Mouse (Mus musculus) neural tube, embryonic 13.5 days (tissue): Measurements from ENCODE around the gene Zfp84. TPM values are rescaled to one million over a fixed set of nuclear protein-coding genes. Genes with fewer than 3 reads are reported as not detected.
"Not testable (repeated sequence)": the region's sequence is repeated elsewhere in the genome, so short reads cannot be mapped to it uniquely, and the experiment has no call there.

Experiments
- ATAC-seq: fragments of 200-750 bp; cut with Nextera tagmentation; 2 replicates; pipeline ENCODE4 v1.8.0; 2017; ENCODE audit warnings: low read depth, mild to moderate bottlenecking, moderate TSS enrichment, moderate library complexity
- H3K27ac ChIP-seq: fragments of 300-500 bp; sonication (generic); replicated peaks from 2 replicates; pipeline ENCODE4 v1.5.1; 2015; ENCODE audit warnings: moderate library complexity, mild to moderate bottlenecking, inconsistent platforms
- H3K27me3 ChIP-seq: fragments of 300-500 bp; sonication (generic); 2 replicates; pipeline ENCODE4 v1.6.1; 2015; ENCODE audit warnings: mild to moderate bottlenecking, inconsistent platforms
- H3K36me3 ChIP-seq: fragments of 300-500 bp; sonication (generic); 2 replicates; pipeline ENCODE4 v1.6.1; 2015; ENCODE audit warnings: mild to moderate bottlenecking, inconsistent platforms
- H3K4me1 ChIP-seq: fragments of 300-500 bp; sonication (generic); replicated peaks from 2 replicates; pipeline ENCODE4 v1.6.1; 2015; ENCODE audit warnings: inconsistent platforms
- H3K4me2 ChIP-seq: fragments of 300-500 bp; sonication (generic); 2 replicates; pipeline ENCODE4 v1.6.1; 2015; ENCODE audit warnings: inconsistent platforms, mild to moderate bottlenecking, moderate library complexity
- H3K4me3 ChIP-seq: fragments of 300-500 bp; sonication (generic); 2 replicates; pipeline ENCODE4 v1.5.1; 2015; ENCODE audit warnings: mild to moderate bottlenecking, inconsistent platforms
- H3K9ac ChIP-seq: fragments of 300-500 bp; sonication (generic); 2 replicates; pipeline ENCODE4 v1.6.1; 2015; ENCODE audit warnings: moderate library complexity, mild to moderate bottlenecking, inconsistent platforms
- H3K9me3 ChIP-seq: fragments of 300-500 bp; sonication (generic); 2 replicates; pipeline ENCODE4 v1.6.1; 2016; ENCODE audit warnings: inconsistent platforms
- WGBS: fragments of 180-500 bp; shearing (Covaris S2); methylation state at CpG from one replicate; pipeline ENCODE4 v1.1.7; 2015; 5-methylcytosine and 5-hydroxymethylcytosine counted together
- polyA plus RNA-seq: library from polyadenylated mRNA; unstranded; fragments of >200 nt; fragmentation: Nextera tagmentation; extraction: Ambion mirVana; gene quantifications from 2 replicates; pipeline ENCODE4 v1.2.1, GENCODE M21; 2015

The Zfp84 gene
- 13.3 and 17.7 TPM in 2 replicates for polyA plus RNA-seq

DNA sequence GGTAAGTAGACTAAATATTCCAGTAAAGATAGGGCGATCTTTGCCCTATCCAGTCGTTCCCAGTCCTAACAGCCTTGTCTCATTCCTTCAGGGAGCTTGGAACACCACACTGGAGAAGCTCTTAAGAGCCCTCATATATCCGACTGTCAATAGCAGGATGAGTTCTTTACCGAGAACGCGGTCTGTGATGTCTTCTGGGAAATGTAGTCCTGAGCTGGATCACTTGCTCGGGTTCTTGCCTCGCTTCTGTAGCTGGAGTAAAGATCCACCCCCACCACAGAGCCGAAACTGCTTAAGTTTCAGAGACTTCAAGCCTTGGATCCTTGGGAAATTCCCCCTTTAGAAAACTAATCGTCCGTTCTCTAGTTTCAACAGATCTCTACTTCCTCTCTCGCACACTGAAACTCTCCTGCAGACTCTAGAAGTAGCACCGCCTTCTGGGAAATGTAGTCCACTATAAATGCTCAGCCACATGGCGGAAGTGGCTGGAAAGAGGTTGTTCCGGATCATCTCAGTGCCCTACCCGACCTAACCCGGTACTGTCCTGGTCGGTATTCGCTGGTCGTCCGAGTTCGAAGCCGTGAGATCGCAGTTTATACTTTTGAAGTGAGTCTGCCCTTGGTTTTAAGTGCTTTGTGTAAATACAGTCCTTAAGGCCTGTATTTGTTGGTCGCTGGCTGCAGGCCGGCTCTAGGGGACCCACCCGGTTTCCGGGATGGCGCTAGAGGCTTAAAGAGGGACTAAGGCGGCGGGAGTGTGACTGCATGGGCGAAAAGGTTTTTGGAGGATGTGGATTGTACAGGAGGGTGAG lies at the start of gene Zfp84:
Gene Zfp84 (plus strand): TSS at position 463 of the 811 bp plus-strand sequence.
- peaks cover 14% of the 10 kb centered on the region for H3K36me3 ChIP-seq
- H3K27me3 ChIP-seq = no peaks in the 10 kb centered on the region
- H3K4me1 ChIP-seq = peaks cover 38% of the 10 kb centered on the region
- peak; percentile 94 for ATAC-seq
- H3K9me3 ChIP-seq = no peaks in the 10 kb centered on the region
- peak within 1 kb of the TSS; percentile 82 for H3K27ac ChIP-seq
- WGBS = under 1% methylated on average over 32 of the region's 32 CpGs
- H3K9ac ChIP-seq = peak within 1 kb of the TSS; percentile 83
- H3K4me2 ChIP-seq = peak within 1 kb of the TSS; percentile 77
- H3K4me3 ChIP-seq = peak within 1 kb of the TSS; percentile 76

DNA sequence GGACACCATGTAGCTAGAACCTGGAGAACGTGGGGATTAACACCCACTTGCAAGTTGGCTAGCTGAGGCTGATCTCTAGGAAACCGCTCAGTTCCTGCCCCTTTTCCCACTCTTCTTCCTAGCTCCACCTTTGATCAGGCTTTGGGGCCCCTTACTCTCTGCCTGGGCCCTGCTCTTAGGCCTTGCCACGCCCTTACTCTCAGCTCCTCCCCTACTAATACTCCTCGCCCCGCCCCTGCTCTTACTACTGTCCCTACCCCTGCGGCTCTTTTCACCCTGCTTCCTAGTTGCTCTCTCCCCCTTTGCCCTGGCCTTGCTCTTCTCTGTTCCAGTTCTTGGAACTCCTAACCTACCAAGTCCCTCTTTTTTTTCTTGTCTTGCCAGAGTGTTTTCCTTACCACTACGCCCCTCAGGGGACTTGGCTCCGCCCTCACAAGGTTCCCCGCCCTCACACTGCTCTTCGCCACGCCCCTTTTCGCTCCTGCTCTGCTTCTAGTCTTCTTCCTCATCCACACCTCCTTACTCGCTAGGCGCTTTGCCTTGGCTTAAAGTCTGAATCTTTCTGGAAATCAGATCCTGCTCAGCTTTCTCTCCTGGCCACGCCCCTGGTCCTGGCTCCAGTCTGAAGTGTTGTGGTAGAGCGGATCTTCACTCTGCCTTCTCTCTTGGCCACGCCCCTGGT lies 42.8 kb upstream of the Zfp84 start:
- not testable (repeated sequence) for H3K27me3 ChIP-seq, H3K4me1 ChIP-seq, H3K4me3 ChIP-seq, H3K9ac ChIP-seq, H3K36me3 ChIP-seq, H3K27ac ChIP-seq, ATAC-seq, H3K9me3 ChIP-seq
- WGBS = 38% methylated on average over 17 of the region's 17 CpGs
- 0 out of 2 replicates have a peak overlapping the region, but pooled peaks have one; percentile 11 for H3K4me2 ChIP-seq

DNA sequence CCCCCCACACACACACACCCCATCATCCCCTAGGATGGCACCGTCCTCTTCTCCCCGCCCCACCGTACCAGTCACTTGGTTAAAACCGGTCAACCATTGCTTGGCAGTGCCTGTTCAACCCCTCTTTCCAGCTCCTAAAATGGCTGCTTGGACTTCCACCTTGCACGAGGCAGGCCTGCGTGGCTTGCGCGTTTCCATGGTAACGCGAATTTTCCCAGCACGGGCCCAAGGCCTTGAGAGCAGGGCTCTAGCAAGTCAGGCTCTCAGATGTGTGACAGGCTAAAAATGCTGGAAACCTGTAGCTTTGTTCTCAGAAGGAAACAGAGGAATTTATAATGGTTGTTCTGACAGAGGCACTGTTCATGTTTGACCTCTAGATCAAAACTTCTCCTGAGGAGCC lies 41.5 kb upstream of the Zfp84 start, which contains the start of gene Catsperg2:
Gene Catsperg2 (minus strand): TSS at position 173 of the 400 bp plus-strand sequence.
- 0 out of 2 replicates have a peak within 1 kb of the TSS, but pooled peaks have one; percentile 11 for H3K4me2 ChIP-seq
- WGBS = 62% methylated on average over 11 of the region's 11 CpGs

DNA sequence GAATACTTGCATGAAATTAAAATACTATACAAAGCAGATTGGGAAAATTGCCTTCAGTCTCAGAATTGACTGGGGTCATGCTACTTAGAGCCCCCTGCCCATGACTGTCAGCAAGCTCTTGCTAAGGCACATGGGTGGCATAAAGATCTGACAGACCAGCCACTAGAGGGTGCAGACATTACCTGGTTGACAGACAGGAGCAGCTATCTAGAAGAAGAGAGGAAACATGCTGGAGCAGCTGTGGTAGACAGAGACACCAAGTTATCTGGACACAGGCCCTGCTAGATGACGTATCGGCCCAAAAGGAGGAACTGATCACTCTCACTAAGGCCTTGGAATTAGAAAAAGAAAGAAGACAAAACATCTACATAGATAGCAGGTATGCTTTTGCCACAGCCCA lies 40.3 kb upstream of the Zfp84 start:
- no peak for ATAC-seq
- no peak overlapping the region for H3K27ac ChIP-seq
- no peaks in the 10 kb centered on the region for H3K27me3 ChIP-seq
- no peaks in the 10 kb centered on the region for H3K36me3 ChIP-seq
- 90% methylated on average over 2 of the region's 2 CpGs for WGBS
- no peaks in the 10 kb centered on the region for H3K4me1 ChIP-seq
- no peak overlapping the region for H3K4me3 ChIP-seq
- H3K9me3 ChIP-seq = peaks cover 10% of the 10 kb centered on the region
- H3K9ac ChIP-seq = no peak overlapping the region
- H3K4me2 ChIP-seq = no peak overlapping the region

More for the DNA sequence above, 41.5 kb upstream of the Zfp84 start, which contains the start of gene Catsperg2:
- H3K27ac ChIP-seq, H3K27me3 ChIP-seq, H3K4me1 ChIP-seq, H3K9ac ChIP-seq, H3K4me3 ChIP-seq, H3K36me3 ChIP-seq, ATAC-seq, H3K9me3 ChIP-seq: not testable (repeated sequence)

DNA sequence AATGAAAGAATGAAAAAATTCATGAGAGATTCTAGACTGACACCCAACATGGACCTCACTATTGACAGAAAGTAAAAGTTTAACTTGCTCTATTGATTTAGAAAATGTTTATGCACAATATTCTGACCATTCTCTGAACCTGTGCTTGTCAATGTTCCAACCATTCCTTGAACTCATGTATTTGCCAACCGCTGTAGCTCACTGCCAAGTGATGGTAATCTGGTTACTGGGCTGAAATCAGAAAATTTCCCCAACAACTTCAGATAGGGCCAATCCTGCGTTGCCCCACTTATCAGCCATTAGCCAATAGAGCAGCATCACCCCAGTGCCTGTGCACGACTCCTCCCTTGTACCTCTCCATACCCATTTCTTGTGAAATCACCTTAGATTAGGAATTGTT lies 26.1 kb upstream of the Zfp84 start:
- no peak overlapping the region for H3K27ac ChIP-seq
- 82% methylated on average over 3 of the region's 3 CpGs for WGBS
- no peak for ATAC-seq
- H3K4me1 ChIP-seq = no peaks in the 10 kb centered on the region
- no peaks in the 10 kb centered on the region; the same call in 1 of the 2 replicates for H3K9me3 ChIP-seq
- no peak overlapping the region for H3K4me3 ChIP-seq
- no peaks in the 10 kb centered on the region for H3K27me3 ChIP-seq
- H3K4me2 ChIP-seq = no peak overlapping the region
- no peak overlapping the region for H3K9ac ChIP-seq
- H3K36me3 ChIP-seq = no peaks in the 10 kb centered on the region

DNA sequence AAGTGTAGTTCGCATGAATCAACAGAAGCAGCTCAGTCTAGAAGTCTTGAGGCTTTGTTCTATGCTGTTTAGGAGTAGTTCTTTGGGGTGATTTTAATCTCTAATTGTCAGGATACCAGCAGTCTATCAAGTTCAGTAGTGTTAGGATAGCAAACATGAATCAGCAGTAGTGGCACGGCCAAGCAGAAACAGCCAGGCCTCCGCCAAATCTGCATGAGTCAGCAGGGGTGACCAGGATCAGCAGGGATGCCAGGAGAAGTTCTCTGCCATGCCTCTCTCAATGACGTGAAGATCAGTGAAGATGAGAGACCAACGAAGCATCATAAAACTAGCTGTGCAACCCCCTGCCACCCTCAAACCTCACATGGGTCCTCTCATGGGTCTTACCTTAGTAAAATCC lies 7.9 kb upstream of the Zfp84 start:
- WGBS = 83% methylated on average over 5 of the region's 5 CpGs
- Histone ChIP-seq H3K9me3 (no peaks in the 10 kb centered on the region; the same call in 1 of the 2 replicates), H3K4me2 (no peak overlapping the region), H3K9ac (no peak overlapping the region), H3K4me1 (no peaks in the 10 kb centered on the region), H3K4me3 (no peak overlapping the region), H3K27me3 (no peaks in the 10 kb centered on the region), H3K36me3 (no peaks in the 10 kb centered on the region), H3K27ac (no peak overlapping the region)
- no peak for ATAC-seq

DNA sequence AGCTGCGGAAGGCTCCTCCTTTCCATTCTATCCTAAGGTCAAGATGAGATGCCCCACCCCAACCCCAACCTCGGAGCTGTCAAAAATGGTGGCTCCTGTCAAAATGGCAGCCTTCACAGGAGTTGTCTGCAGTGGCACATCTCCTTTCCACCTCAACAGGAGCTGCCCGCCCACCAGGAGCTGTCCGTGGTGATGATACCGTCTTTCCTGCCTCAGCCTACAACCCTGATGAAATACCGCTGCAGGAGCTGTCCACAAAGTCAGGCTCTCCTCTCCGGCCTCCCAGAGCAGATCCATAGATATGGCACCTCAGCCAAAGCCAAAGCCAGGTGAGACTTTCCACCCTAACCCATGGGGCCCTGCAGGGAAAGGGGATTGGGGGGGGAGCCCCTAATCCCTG lies 3.6 kb upstream of the Zfp84 start:
- ATAC-seq = no peak
- Histone ChIP-seq H3K4me2 (no peak overlapping the region), H3K27ac (no peak overlapping the region), H3K27me3 (no peaks in the 10 kb centered on the region), H3K4me1 (peaks cover 25% of the 10 kb centered on the region), H3K9ac (no peak overlapping the region), H3K36me3 (no peaks in the 10 kb centered on the region), H3K9me3 (no peaks in the 10 kb centered on the region), H3K4me3 (no peak overlapping the region)
- 71% methylated on average over 7 of the region's 7 CpGs for WGBS

DNA sequence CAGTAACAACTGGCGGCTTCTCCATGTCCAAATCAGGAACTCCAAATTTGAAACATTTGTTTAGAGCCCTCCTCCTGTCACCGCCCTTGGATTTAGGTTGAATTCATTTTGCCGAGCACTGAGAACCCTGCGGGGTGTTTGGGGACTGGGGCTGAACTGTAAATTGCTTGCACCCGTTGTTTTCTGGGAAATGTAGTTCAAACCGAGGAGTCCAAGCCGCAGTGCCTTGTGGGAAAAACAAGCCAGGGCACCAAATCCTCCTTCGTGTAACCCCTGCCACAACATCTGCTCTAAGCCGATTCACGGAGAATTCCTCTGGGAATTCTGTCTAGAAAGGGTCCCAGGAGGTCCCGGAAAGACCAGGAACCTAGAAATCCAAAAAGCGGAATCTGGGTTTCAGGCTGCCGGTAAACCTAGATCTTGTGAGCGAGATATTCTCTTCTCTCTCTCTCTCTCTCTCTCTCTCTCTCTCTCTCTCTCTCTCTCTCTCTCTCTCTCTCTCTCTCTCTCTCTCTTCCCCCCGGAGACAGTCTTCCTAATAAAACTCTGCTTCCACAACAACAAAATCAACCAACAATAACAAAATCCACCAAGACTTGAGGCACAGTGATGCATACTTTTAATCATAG lies 1.2 kb upstream of the Zfp84 start:
- H3K4me2 ChIP-seq = peak overlapping the region; percentile 77
- peak overlapping the region; percentile 74 for H3K9ac ChIP-seq
- WGBS = 2% methylated on average over 15 of the region's 15 CpGs
- H3K36me3 ChIP-seq = peaks cover 4% of the 10 kb centered on the region
- peak overlapping the region; percentile 76 for H3K4me3 ChIP-seq
- peak; percentile 47 for ATAC-seq
- peaks cover 38% of the 10 kb centered on the region for H3K4me1 ChIP-seq
- no peaks in the 10 kb centered on the region for H3K9me3 ChIP-seq
- H3K27me3 ChIP-seq = no peaks in the 10 kb centered on the region
- H3K27ac ChIP-seq = peak overlapping the region; percentile 82

DNA sequence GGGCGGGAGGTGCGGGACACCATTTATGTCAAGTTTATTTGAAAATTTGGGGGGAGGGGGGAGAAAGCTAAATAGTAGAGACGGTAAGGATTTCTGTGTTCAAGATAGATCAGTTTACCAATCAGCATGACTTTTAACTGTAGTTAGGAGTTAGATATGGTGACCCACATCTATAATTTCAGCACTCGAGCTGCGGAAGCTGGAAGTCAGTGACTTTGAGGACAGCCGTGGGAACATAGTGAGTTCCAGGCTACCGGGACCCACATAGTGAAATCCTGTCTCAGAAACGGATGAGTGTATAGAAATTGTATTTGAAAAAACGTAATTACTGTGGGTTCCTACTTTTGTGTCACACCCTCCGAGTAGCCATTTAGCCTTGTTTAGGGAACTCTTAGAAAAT lies 628 bp downstream of the Zfp84 start:
- H3K36me3 ChIP-seq = peaks cover 21% of the 10 kb centered on the region
- WGBS = 7% methylated on average over 10 of the region's 10 CpGs
- ATAC-seq = no peak
- peak overlapping the region; percentile 82 for H3K27ac ChIP-seq
- H3K4me2 ChIP-seq = peak overlapping the region; percentile 77
- peak overlapping the region; percentile 83 for H3K9ac ChIP-seq
- H3K4me3 ChIP-seq = peak overlapping the region; percentile 76
- no peaks in the 10 kb centered on the region for H3K27me3 ChIP-seq
- no peaks in the 10 kb centered on the region for H3K9me3 ChIP-seq
- peaks cover 38% of the 10 kb centered on the region for H3K4me1 ChIP-seq

DNA sequence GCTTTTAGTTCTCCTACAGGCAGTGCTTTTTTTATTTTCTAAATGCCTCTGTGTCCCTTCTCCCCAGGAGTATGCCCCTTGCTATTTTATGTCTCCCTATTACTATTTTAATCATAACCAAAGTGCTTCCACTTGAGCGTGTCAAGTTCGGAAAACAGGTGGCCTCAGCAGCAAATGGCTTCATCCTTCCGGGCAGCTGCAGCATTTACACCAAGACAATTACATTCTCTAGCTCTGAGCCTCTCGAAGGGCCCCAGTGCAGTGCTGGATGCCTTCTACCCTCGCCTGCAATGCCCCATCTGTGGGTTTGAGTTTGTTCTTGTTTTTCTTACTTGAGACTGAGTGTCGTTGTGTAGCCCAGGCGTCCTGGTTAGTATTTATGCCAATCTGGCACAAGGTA lies 5.2 kb downstream of the Zfp84 start:
- Histone ChIP-seq H3K9me3 (no peaks in the 10 kb centered on the region), H3K36me3 (peaks cover 65% of the 10 kb centered on the region), H3K9ac (no peak overlapping the region), H3K4me2 (no peak overlapping the region), H3K4me1 (peaks cover 22% of the 10 kb centered on the region), H3K4me3 (no peak overlapping the region), H3K27me3 (no peaks in the 10 kb centered on the region), H3K27ac (no peak overlapping the region)
- ATAC-seq = no peak
- 88% methylated on average over 7 of the region's 7 CpGs for WGBS

DNA sequence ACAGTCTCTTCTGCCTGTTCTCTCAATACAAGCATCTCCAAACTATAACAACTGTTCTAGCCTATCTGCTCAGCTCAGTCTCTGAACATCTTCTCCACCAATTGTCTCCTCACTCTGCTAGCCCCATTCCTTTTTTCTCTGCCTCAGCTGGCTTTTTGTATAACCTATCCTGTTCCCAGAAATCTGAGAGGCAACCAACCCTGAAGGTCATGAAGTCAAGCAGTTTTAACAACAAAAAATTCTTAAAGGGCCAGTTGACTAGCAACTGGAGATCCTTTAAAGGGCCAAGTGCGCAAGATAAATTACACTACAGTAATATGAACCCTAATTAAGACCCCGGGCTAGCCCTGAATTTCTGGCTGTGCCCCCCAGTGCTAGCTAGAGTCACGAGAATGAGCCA lies 6.0 kb downstream of the Zfp84 start:
- H3K4me1 ChIP-seq = peaks cover 17% of the 10 kb centered on the region
- no peak overlapping the region for H3K9ac ChIP-seq
- no peak for ATAC-seq
- no peak overlapping the region for H3K4me3 ChIP-seq
- 88% methylated on average over 3 of the region's 3 CpGs for WGBS
- no peak overlapping the region for H3K4me2 ChIP-seq
- H3K27ac ChIP-seq = no peak overlapping the region
- peaks cover 72% of the 10 kb centered on the region for H3K36me3 ChIP-seq
- H3K27me3 ChIP-seq = no peaks in the 10 kb centered on the region
- H3K9me3 ChIP-seq = no peaks in the 10 kb centered on the region

DNA sequence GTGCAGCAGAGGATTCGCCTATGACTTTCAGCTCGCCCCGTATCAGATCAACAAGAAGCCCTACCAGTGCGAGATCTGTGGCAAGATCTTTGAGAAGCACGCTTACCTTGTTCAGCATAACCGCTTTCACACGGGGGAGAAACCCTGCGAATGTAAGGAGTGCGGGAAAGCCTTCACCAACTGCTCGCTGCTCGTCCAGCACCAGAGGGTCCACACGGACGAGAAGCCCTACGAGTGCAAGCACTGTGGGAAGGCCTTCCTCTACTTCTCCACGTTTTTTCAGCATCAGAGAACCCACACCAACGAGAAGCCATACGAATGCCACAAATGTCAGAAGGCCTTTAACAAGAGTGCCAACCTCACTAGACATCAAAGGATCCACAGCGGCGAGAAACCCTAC lies 8.2 kb downstream of the Zfp84 start:
- Histone ChIP-seq H3K4me3 (no peak overlapping the region), H3K4me1 (no peaks in the 10 kb centered on the region), H3K4me2 (no peak overlapping the region), H3K27ac (no peak overlapping the region), H3K9ac (no peak overlapping the region), H3K36me3 (peaks cover 80% of the 10 kb centered on the region), H3K9me3 (no peaks in the 10 kb centered on the region), H3K27me3 (no peaks in the 10 kb centered on the region)
- WGBS = 93% methylated on average over 19 of the region's 19 CpGs
- ATAC-seq = no peak
